Mouse (Mus musculus) liver (tissue): ENCODE measurements around the gene Dkk3.
A peak's percentile ranks its signal among the peaks of the same experiment; 100 is the strongest.
"Not testable (repeated sequence)": the region's sequence is repeated elsewhere in the genome, so short reads cannot be mapped to it uniquely, and the experiment has no call there.

Experiments used
- DNase-seq: peaks from one replicate; pipeline ENCODE4 v3.0.0-alpha.2; 2020; ENCODE audit warnings: mixed read lengths

The Dkk3 gene

GRCm38 (mm10) chr7:112127085-112127637 is 31.7 kb downstream of the Dkk3 start:
- no peak for DNase-seq

DNA sequence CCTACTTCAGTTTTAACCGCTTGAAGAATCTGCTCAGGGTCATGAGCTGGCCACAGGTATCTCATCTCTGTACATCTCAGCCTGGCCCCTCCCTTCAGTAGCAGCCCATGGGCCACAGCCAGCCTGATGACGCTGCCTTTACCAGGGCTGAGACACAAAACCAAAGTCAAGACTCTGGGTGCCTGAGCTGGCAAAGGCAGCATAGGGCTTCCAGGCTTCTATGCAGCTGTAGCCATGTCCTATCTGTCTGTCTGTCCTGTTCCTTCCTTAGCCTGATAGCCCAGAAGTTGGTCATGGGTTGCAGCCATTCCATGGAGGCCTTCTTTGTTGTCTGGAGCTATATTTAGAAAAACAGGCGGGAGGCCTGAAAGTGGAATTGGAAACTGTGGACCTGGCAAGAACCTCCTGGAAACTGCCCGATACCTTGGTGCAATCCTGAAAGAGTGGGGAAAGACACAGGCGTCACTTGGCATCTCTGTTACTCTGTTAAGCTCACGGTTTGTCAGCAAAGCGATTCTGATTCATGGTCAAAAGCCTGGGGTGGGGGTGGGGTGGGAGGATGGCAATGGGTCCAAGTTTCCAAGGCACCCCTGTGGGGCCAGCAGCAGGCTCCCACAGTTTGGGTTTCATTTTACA is 33.1 kb downstream of the Dkk3 start:
- DNase-seq: no peak

GRCm38 (mm10) chr7:112123612-112124011 is 35.2 kb downstream of the Dkk3 start:
- no peak for DNase-seq

DNA sequence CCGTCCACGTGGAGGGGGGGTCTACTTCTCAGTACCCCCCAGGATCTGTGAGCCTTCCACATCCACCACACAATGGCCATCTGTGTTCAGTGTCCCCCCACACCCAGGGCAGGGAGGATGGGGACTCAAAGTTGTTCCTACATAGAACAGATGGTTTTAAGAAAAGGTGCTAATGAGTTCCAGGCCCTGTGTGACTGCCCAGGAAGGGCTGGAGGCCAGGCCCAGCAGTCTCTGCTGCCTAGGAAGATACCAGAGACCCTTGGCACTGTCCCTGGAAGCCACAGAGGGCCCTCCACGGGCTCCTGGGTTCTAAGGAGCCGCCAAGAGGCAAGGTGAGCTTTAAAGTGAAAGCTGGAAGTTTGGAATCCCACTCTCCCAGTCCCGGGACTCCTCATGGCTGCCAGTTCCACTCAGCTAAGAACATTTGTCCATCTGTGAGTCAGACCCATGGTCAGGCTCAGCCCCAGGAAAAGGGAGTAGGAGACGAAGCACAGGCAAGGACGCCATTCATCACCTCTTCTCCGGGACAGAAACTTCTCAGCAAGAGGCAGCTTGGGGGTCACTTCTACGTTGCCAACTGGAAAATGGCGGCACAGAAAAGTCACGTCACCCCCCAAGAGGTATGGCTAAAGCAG is 36.9 kb downstream of the Dkk3 start:
- no peak for DNase-seq

- no peak for DNase-seq
Measured at GRCm38 (mm10) chr7:112120861-112121810, 37.7 kb downstream of the Dkk3 start.

DNA sequence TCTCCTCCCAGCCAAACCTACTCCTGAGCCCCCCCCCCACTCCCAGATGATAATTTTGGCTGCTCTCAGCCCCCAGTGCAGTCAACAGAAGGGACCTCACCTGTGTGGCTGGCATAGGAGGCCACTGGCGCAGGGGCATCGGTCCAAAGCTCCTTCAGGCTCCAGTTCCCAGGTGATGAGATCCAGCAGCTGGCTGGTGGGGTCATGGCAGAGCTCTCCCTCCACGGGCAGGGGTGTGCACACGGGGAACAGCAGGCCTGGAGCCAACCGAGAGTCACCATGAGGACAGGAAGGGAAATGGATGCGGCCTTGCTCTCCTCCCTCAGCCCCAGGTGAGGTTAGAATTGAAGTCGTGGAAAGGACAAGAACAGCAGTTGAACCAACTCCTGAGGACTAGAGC is 39.6 kb downstream of the Dkk3 start:
- no peak for DNase-seq

- DNase-seq: no peak
Measured at GRCm38 (mm10) chr7:112118086-112118485, 40.8 kb downstream of the Dkk3 start.

DNA sequence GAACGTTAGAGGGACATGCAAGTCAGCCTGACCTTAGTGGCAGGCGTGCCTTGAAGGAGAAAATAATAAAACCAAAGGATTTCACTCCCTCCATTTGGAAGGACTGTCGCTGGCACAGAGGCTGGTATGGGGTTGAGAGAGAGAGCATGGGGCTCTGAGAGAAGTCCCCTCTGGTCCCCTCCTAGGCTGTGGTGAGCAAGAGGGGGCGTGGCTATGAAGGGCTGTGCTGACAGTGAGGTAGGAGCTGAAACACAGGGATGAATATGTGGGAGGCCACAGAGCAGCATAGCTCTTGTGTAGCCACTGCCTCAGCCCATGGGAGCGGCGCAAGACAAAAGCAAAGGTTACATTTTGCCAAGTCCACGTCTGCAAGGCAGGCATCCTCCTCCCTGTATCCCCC is 41.4 kb downstream of the Dkk3 start:
- DNase-seq: no peak

- DNase-seq: no peak
Measured at GRCm38 (mm10) chr7:112110638-112111372, 48.1 kb downstream of the Dkk3 start.

- no peak for DNase-seq
Measured at GRCm38 (mm10) chr7:112108757-112109156, 50.1 kb downstream of the Dkk3 start.

GRCm38 (mm10) chr7:112103816-112104215 is 55.0 kb downstream of the Dkk3 start:
- no peak for DNase-seq

GRCm38 (mm10) chr7:112102933-112103332 is 55.9 kb downstream of the Dkk3 start:
- no peak for DNase-seq

DNA sequence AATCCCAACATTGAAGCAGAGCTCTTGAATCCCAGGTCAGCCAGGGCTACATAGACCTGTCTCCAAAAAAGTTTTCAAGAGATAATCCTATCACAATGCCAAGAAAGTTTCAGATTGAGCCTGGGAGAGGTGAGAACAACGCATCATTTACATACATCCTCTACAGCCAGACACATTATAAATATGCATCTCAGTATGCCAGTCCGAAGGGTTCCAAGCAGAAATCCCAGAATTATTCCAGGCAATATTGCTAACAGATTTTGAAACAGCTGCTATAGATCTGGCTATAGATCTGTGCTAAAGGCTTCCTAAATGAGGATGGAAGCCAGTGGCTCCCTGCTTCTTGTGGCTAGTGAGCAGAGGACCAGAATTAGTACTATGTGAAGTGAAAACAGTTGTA is 58.0 kb downstream of the Dkk3 start:
- no peak for DNase-seq

DNA sequence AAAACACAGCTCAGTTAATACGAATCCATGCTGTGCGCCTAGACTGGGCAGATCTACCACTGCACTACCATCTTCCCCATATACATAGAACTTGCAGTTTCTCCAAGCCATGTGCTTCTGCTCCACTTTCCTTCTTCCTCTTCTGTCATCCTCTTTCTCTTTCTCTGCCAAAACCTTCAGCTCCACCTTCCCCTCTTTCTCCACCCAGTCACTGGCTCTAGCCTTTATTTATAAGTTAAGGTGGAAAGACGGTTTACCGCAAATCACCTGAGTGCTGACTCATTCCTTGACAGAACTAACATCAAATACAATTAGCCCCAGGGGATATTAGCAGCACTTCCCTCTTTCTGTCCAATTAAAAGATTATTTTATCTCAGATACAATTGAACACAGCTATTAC is 63.9 kb downstream of the Dkk3 start:
- DNase-seq: not testable (repeated sequence)

DNA sequence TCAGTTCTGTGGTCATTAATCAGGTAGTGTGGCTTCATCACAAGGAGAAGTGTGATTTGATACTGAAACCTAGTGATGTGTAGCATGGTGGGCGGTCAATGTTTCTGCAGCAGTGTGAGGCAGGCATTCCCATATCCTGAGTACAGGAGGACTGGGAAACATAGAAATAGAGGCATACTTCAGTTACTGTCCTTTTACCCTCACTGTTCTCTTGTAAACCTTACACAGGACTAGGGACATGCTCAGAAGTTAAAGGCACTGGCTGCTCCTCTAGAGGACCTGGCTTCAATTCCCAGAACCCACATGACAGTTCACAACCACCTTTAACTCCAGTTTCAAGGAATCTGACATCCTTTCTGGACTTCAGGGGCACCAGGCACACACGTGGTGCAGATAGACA is 72.7 kb downstream of the Dkk3 start:
- no peak for DNase-seq

- peak; percentile 85 for DNase-seq
Measured at GRCm38 (mm10) chr7:112085062-112085461, 73.8 kb downstream of the Dkk3 start.

DNA sequence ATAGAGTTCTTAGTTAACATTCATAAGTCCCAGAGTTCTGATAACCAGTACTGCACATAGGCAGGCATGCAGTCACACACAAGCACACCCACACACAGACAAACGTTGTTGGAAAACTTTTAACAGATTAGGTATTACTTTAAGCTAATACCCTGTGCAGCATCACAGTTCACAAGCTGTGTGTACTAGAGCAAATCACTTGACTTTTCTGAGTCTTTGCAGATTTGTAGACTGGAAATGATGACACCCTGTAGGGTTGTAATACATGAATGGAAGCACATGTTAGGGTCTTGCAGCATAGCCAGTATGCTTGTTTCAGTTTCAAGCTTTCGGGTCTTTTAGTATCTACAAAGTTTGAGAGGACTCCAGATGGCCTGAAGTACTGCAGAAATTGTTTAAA is 74.6 kb downstream of the Dkk3 start:
- no peak for DNase-seq

GRCm38 (mm10) chr7:112082636-112083035 is 76.2 kb downstream of the Dkk3 start:
- DNase-seq: no peak

- DNase-seq: no peak
Measured at GRCm38 (mm10) chr7:112074868-112075267, 84.0 kb downstream of the Dkk3 start.
